Mouse (Mus musculus) hindbrain, embryonic 15.5 days (tissue): ENCODE data around the gene Ctsw. TPM values are rescaled to one million over a fixed set of nuclear protein-coding genes. Genes with fewer than 3 reads are reported as not detected.

Source experiments
- ATAC-seq: fragments of 200-750 bp; cut with Nextera tagmentation; 2 replicates; pipeline ENCODE4 v1.8.0; 2017; ENCODE audit warnings: low read depth, moderate number of reproducible peaks, moderate TSS enrichment; ENCODE audit not compliant: low FRiP score
- H3K27ac ChIP-seq: fragments of 300-500 bp; sonication (generic); replicated peaks from 2 replicates; pipeline ENCODE4 v1.5.1; 2015; ENCODE audit warnings: mild to moderate bottlenecking, inconsistent platforms
- H3K27me3 ChIP-seq: fragments of 300-500 bp; sonication (generic); 2 replicates; pipeline ENCODE4 v1.6.1; 2015; ENCODE audit warnings: control low read depth, inconsistent platforms
- H3K36me3 ChIP-seq: fragments of 300-500 bp; sonication (generic); 2 replicates; pipeline ENCODE4 v1.6.1; 2015; ENCODE audit warnings: control low read depth, inconsistent platforms
- H3K4me1 ChIP-seq: fragments of 300-500 bp; sonication (generic); replicated peaks from 2 replicates; pipeline ENCODE4 v1.6.1; 2015; ENCODE audit warnings: control low read depth, inconsistent platforms
- H3K4me2 ChIP-seq: fragments of 300-500 bp; sonication (generic); 2 replicates; pipeline ENCODE4 v1.6.1; 2015; ENCODE audit warnings: moderate library complexity, mild to moderate bottlenecking, inconsistent platforms
- H3K4me3 ChIP-seq: fragments of 300-500 bp; sonication (generic); 2 replicates; pipeline ENCODE4 v1.5.1; 2015; ENCODE audit warnings: mild to moderate bottlenecking, inconsistent platforms
- H3K9ac ChIP-seq: fragments of 300-500 bp; sonication (generic); 2 replicates; pipeline ENCODE4 v1.6.1; 2015; ENCODE audit warnings: inconsistent platforms
- H3K9me3 ChIP-seq: fragments of 300-500 bp; sonication (generic); 2 replicates; pipeline ENCODE4 v1.6.1; 2016; ENCODE audit warnings: control low read depth, inconsistent platforms
- WGBS: fragments of 180-500 bp; shearing (Covaris S2); methylation state at CpG from one replicate; pipeline ENCODE4 v1.1.7; 2015; 5-methylcytosine and 5-hydroxymethylcytosine counted together
- polyA plus RNA-seq: library from polyadenylated mRNA; unstranded; fragments of >200 nt; fragmentation: Nextera tagmentation; extraction: Ambion mirVana; gene quantifications from 2 replicates; pipeline ENCODE4 v1.2.1, GENCODE M21; 2015

Gene Ctsw
- polyA plus RNA-seq, 1 experiment from 2014 or later = 4.3 TPM

GRCm38 (mm10) chr19:5424092-5424781 lies 44.1 kb downstream of the Ctsw start:
- H3K4me3 ChIP-seq = peak overlapping the region; percentile 96
- H3K4me1 ChIP-seq = peaks cover 43% of the 10 kb centered on the region
- ATAC-seq = peak; percentile 71
- under 1% methylated on average over 29 of the region's 48 CpGs for WGBS
- H3K27ac ChIP-seq = peak overlapping the region; percentile 94
- H3K9me3 ChIP-seq = no peaks in the 10 kb centered on the region
- H3K36me3 ChIP-seq = peaks cover 26% of the 10 kb centered on the region
- peak overlapping the region; percentile 92 for H3K4me2 ChIP-seq
- no peaks in the 10 kb centered on the region for H3K27me3 ChIP-seq
- H3K9ac ChIP-seq = peak overlapping the region; percentile 92

DNA sequence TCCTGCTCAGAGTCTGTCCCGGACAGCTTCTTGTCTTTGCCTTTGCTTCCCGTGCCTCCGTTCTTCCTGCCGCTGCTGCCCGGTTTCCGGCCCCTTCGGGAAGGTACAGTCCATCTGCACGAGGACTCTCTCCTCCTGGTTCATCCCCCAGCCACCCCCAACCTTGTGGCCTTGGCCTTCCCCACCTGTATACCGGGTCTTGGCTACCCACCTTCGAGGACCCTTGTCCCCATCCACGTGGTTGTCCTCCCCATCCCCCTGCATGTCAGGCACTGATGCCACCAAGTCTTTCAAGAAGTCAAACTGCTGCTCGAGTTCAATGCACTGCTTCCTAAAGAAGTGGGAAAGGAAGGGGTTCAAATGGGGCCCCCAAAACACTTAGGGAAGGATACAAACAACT lies 44.7 kb downstream of the Ctsw start:
- Histone ChIP-seq H3K9me3 (no peaks in the 10 kb centered on the region), H3K4me3 (peak overlapping the region; percentile 96), H3K36me3 (peaks cover 26% of the 10 kb centered on the region), H3K4me1 (peaks cover 43% of the 10 kb centered on the region), H3K9ac (peak overlapping the region; percentile 92), H3K27me3 (no peaks in the 10 kb centered on the region), H3K27ac (peak overlapping the region; percentile 94), H3K4me2 (peak overlapping the region; percentile 92)
- no peak for ATAC-seq
- 59% methylated on average over 12 of the region's 12 CpGs for WGBS

DNA sequence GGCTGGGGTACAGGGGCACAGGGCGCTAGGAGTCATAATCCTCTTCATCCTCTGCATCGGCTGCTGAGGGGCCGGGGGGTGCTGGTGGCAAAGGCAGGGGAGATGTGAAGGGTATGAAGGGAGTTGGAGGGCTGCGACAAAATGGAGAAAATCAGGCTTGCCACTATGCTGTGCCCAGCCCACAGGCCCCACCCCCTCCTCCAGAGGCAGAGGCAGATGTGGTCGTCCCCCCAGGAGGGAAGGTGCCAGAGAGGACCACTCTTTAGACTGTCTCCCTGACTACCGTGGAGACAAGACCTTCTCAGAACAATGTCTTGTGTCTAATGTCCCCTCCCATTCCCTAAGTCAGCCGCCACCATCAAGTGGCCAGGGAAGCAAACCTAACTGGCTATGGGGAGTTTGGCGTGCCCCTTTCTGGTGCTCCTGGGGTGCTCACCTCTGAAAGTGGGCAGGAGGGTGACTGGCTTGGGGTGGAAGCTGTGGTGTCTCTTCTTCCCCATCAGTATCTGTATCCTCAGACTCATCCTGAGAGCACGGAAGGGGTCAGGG lies 45.3 kb downstream of the Ctsw start:
- H3K9ac ChIP-seq = peak overlapping the region; percentile 92; the same call in 1 of the 2 replicates
- 71% methylated on average over 8 of the region's 9 CpGs for WGBS

DNA sequence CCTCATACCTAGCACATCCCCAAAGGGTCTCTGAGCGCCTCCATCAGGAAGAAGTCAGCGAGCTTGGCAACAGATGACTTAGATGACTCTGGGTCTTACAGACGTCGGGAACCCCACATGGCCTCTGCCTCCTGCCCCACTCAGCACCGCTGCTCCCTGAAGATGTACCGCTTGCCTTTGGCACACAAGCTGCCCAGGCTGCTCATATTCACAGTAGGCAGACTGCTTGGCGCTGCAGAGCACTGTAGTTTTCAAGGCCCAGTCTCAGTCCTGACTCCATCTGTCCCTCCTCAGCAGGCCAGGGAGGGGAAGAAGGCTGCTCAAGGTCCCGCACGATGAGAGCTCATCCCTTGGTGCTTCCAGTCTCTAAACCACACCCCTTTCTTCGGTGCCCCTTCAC lies 46.0 kb downstream of the Ctsw start:
- WGBS = 85% methylated on average over 10 of the region's 10 CpGs
- Histone ChIP-seq H3K9ac (peak overlapping the region; percentile 26; the same call in 1 of the 2 replicates), H3K4me1 (peaks cover 39% of the 10 kb centered on the region)

More for the DNA sequence above, 45.3 kb downstream of the Ctsw start:
- no peak overlapping the region for H3K27ac ChIP-seq
- no peak for ATAC-seq
- peak overlapping the region; percentile 96 for H3K4me3 ChIP-seq
- peaks cover 42% of the 10 kb centered on the region for H3K4me1 ChIP-seq
- peaks cover 26% of the 10 kb centered on the region for H3K36me3 ChIP-seq
- no peaks in the 10 kb centered on the region for H3K9me3 ChIP-seq
- H3K4me2 ChIP-seq = peak overlapping the region; percentile 92
- no peaks in the 10 kb centered on the region for H3K27me3 ChIP-seq

GRCm38 (mm10) chr19:5421784-5422183 lies 46.5 kb downstream of the Ctsw start:
- 88% methylated on average over 5 of the region's 5 CpGs for WGBS
- H3K36me3 ChIP-seq = peaks cover 21% of the 10 kb centered on the region
- ATAC-seq = no peak

More for the DNA sequence above, 46.0 kb downstream of the Ctsw start:
- Histone ChIP-seq H3K27ac (no peak overlapping the region), H3K4me2 (no peak overlapping the region; the same call in 1 of the 2 replicates), H3K36me3 (peaks cover 26% of the 10 kb centered on the region), H3K4me3 (no peak overlapping the region), H3K27me3 (no peaks in the 10 kb centered on the region), H3K9me3 (no peaks in the 10 kb centered on the region)
- ATAC-seq = no peak

GRCm38 (mm10) chr19:5420579-5420978 lies 47.7 kb downstream of the Ctsw start:
- Histone ChIP-seq H3K4me1 (peaks cover 22% of the 10 kb centered on the region), H3K9ac (no peak overlapping the region), H3K27me3 (no peaks in the 10 kb centered on the region), H3K27ac (no peak overlapping the region), H3K9me3 (no peaks in the 10 kb centered on the region), H3K36me3 (peaks cover 14% of the 10 kb centered on the region; the same call in 1 of the 2 replicates), H3K4me2 (no peak overlapping the region), H3K4me3 (no peak overlapping the region)
- ATAC-seq = no peak
- 94% methylated on average over 6 of the region's 6 CpGs for WGBS

More at GRCm38 (mm10) chr19:5421784-5422183, 46.5 kb downstream of the Ctsw start:
- Histone ChIP-seq H3K9ac (no peak overlapping the region), H3K27ac (no peak overlapping the region), H3K9me3 (no peaks in the 10 kb centered on the region), H3K4me3 (no peak overlapping the region), H3K4me1 (peaks cover 34% of the 10 kb centered on the region), H3K4me2 (no peak overlapping the region), H3K27me3 (no peaks in the 10 kb centered on the region)

DNA sequence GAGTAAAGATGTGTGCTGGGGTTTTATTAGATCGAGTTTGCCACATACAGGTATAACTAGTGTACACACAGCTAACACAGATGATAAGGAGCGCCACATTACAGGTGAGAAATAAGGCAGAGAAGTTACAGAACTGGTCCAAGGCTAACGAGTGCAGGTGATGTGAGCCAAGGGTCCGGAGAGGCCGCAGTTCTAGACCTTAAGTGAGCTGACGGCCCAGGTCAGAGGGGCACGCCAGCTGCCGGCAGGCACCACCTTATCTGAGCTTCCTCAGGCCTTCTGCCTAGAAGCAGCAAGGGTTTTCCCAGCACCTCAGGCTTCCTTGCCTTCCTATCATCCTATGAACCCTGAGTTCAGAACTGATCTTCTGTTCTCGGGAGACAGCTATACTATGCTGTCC lies 48.7 kb downstream of the Ctsw start:
- Histone ChIP-seq H3K36me3 (peaks cover 14% of the 10 kb centered on the region; the same call in 1 of the 2 replicates), H3K9me3 (no peaks in the 10 kb centered on the region), H3K9ac (no peak overlapping the region), H3K4me1 (peaks cover 21% of the 10 kb centered on the region), H3K4me3 (no peak overlapping the region), H3K4me2 (no peak overlapping the region), H3K27ac (no peak overlapping the region), H3K27me3 (no peaks in the 10 kb centered on the region)
- WGBS = 94% methylated on average over 9 of the region's 9 CpGs
- ATAC-seq = no peak

GRCm38 (mm10) chr19:5418750-5419466 lies 49.4 kb downstream of the Ctsw start:
- Histone ChIP-seq H3K36me3 (peaks cover 14% of the 10 kb centered on the region; the same call in 1 of the 2 replicates), H3K9ac (no peak overlapping the region), H3K4me3 (no peak overlapping the region), H3K27me3 (no peaks in the 10 kb centered on the region), H3K27ac (no peak overlapping the region), H3K9me3 (no peaks in the 10 kb centered on the region), H3K4me2 (no peak overlapping the region), H3K4me1 (peaks cover 20% of the 10 kb centered on the region)
- WGBS = 96% methylated on average over 8 of the region's 8 CpGs
- no peak for ATAC-seq

Other genes with a start within 250 kb of the Ctsw start
- 47.4 and 58.3 TPM in 2 replicates for gene Pacs1, start 195.4 kb downstream of the Ctsw start, polyA plus RNA-seq
- 312 and 338 TPM in 2 replicates for gene Sf3b2, start 173.1 kb downstream of the Ctsw start, polyA plus RNA-seq
- gene Gal3st3, start 170.2 kb downstream of the Ctsw start, polyA plus RNA-seq = 40.4 and 48.8 TPM in 2 replicates
- gene Catsper1, start 132.8 kb downstream of the Ctsw start, polyA plus RNA-seq = not detected in 2 replicates
- 8.5 and 9.5 TPM in 2 replicates for gene Cst6, start 118.9 kb downstream of the Ctsw start, polyA plus RNA-seq
- gene Eif1ad, start 101.8 kb downstream of the Ctsw start, polyA plus RNA-seq = 40.7 and 43.3 TPM in 2 replicates
- 319 and 333 TPM in 2 replicates for gene Banf1, start 101.3 kb downstream of the Ctsw start, polyA plus RNA-seq
- gene Sart1, start 79.8 kb downstream of the Ctsw start, polyA plus RNA-seq = 68.2 and 77.1 TPM in 2 replicates
- not detected in 2 replicates for gene Tsga10ip, start 66.0 kb downstream of the Ctsw start, polyA plus RNA-seq
- gene Drap1, start 43.5 kb downstream of the Ctsw start, polyA plus RNA-seq = 301 and 311 TPM in 2 replicates
- 74.9 and 82.4 TPM in 2 replicates for gene AI837181, start 43.4 kb downstream of the Ctsw start, polyA plus RNA-seq
- not detected in 2 replicates for gene Fosl1, start 21.0 kb downstream of the Ctsw start, polyA plus RNA-seq
- gene Ccdc85b, start 10.6 kb downstream of the Ctsw start, polyA plus RNA-seq = 12.8 and 14.0 TPM in 2 replicates
- gene Fibp, start 7.9 kb downstream of the Ctsw start, polyA plus RNA-seq = 147 and 160 TPM in 2 replicates
- gene Efemp2, start 5.4 kb upstream of the Ctsw start, polyA plus RNA-seq = 38.9 and 44.9 TPM in 2 replicates
- 49.2 TPM in 2 replicates for gene Mus81, start 19.9 kb upstream of the Ctsw start, polyA plus RNA-seq
- 3,340 and 3,538 TPM in 2 replicates for gene Cfl1, start 21.9 kb upstream of the Ctsw start, polyA plus RNA-seq
- 0.26 and 0.44 TPM in 2 replicates for gene 1700020D05Rik, start 35.3 kb upstream of the Ctsw start, polyA plus RNA-seq
- gene Snx32, start 42.0 kb upstream of the Ctsw start, polyA plus RNA-seq = 94.6 and 99.8 TPM in 2 replicates
- gene Ovol1, start 92.1 kb upstream of the Ctsw start, polyA plus RNA-seq = 0.08 TPM in 1 of 2 replicates, not detected in the other
- 3.1 and 3.7 TPM in 2 replicates for gene Ap5b1, start 99.5 kb upstream of the Ctsw start, polyA plus RNA-seq
- gene Rnaseh2c, start 133.4 kb upstream of the Ctsw start, polyA plus RNA-seq = 66.6 and 67.4 TPM in 2 replicates
- 67.2 and 69.2 TPM in 2 replicates for gene Kat5, start 141.7 kb upstream of the Ctsw start, polyA plus RNA-seq
- gene Rela, start 169.0 kb upstream of the Ctsw start, polyA plus RNA-seq = 34.4 and 37.8 TPM in 2 replicates
- gene Sipa1, start 195.2 kb upstream of the Ctsw start, polyA plus RNA-seq = 17.1 and 20.1 TPM in 2 replicates
- gene Map3k11, start 220.2 kb upstream of the Ctsw start, polyA plus RNA-seq = 12.3 and 13.4 TPM in 2 replicates
- gene Pcnx3, start 220.4 kb upstream of the Ctsw start, polyA plus RNA-seq = 23.9 and 26.7 TPM in 2 replicates
- gene Kcnk7, start 235.9 kb upstream of the Ctsw start, polyA plus RNA-seq = 0.14 and 0.30 TPM in 2 replicates